In the genomic region with DNA sequence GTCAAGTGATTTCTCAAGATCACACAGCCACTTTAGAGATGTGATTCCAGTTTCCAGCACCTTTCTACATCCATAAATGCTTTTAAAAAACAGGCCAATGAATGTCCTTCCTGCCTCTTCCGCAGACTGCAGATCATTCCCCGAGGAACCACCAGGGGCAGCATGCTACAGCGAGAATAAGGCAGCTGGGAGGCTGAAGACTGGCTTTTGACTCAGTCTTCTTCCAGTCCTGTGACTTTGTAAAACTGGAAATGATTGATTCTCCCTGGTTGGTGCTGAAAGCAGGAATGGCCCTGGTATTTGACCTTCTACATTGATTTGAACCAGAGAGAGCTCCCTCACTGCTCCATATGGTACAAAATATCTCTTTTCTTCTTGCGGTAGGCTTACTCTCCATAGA, we compare ENCODE assay signal across 8 mouse cellular contexts. TPM values are rescaled to one million over a fixed set of nuclear protein-coding genes. Genes with fewer than 3 reads are reported as not detected.
DNase-seq lines count a peak whose midpoint lies in the region; ATAC-seq and TF ChIP-seq lines count a peak whose summit lies in the region.

No protein-coding gene starts in this region.

- TF ChIP-seq EP300 in MEL (IDR thresholded peaks at IDR 0.05; ENCODE audit: low read depth in 1 of 2, low read length in 2 of 2), result no peak

- peak; percentile 91 for TF ChIP-seq RAD21 in MEL (IDR thresholded peaks at IDR 0.05; ENCODE audit: low read depth, low read length)

- peaks cover 0 to 9% of the 10 kb centered on the region in 2 experiments; a peak in 2 of 4 replicates for H3K36me3 ChIP-seq in MEL (ENCODE audit: control insufficient read depth in 1 of 2, insufficient read depth in 2 of 2, low read length in 2 of 2)
- H3K36me3 ChIP-seq in heart, embryonic 10.5 days, result no peaks in the 10 kb centered on the region
- H3K36me3 ChIP-seq in liver, embryonic 15.5 days (replicated peaks), result no peaks in the 10 kb centered on the region

- peak; percentile 71 for ATAC-seq in liver, embryonic 15.5 days (ENCODE audit: insufficient read depth)

- no peak overlapping the region for H3K27ac ChIP-seq in MEL (ENCODE audit: control insufficient read depth, low read depth, low read length)
- no peak overlapping the region for H3K27ac ChIP-seq in heart, embryonic 10.5 days
- H3K27ac ChIP-seq in liver, embryonic 15.5 days (replicated peaks), result peak overlapping the region; percentile 4; the same call in 1 of the 2 replicates

- H3K9ac ChIP-seq in MEL (ENCODE audit: control insufficient read depth, low read depth, low read length, poor library complexity, severe bottlenecking), result no peak overlapping the region
- H3K9ac ChIP-seq in liver, embryonic 15.5 days, result no peak overlapping the region

- peaks cover 4 to 8% of the 10 kb centered on the region in 2 experiments for H3K4me1 ChIP-seq in MEL (ENCODE audit: control insufficient read depth in 1 of 2, insufficient read depth in 2 of 2, low read length in 2 of 2)
- no peaks in the 10 kb centered on the region for H3K4me1 ChIP-seq in heart, embryonic 10.5 days
- peaks cover 34% of the 10 kb centered on the region for H3K4me1 ChIP-seq in liver, embryonic 15.5 days (replicated peaks)

- H3K27me3 ChIP-seq in MEL (ENCODE audit: control insufficient read depth in 1 of 2, insufficient read depth in 2 of 2, low read length in 2 of 2), result no peaks in the 10 kb centered on the region
- no peaks in the 10 kb centered on the region for H3K27me3 ChIP-seq in heart, embryonic 10.5 days (ENCODE audit: insufficient read depth, poor library complexity, severe bottlenecking)
- no peaks in the 10 kb centered on the region for H3K27me3 ChIP-seq in liver, embryonic 15.5 days

- DNase-seq in layer of hippocampus, postnatal 10 days (ENCODE audit: low spot score in 2 of 2), result peak; percentile 43 to 48
- DNase-seq in layer of hippocampus, adult 8-10 months (ENCODE audit: low spot score in 2 of 2), result no peak
- peak; percentile 83 for DNase-seq in MEL (ENCODE audit: low read depth, low spot score)
- peak; percentile 71 for DNase-seq in c-Kit-negative CD71-positive TER-119-positive erythroid progenitor cells, embryonic 14.5 days (ENCODE audit: low read depth, low spot score)
- DNase-seq in heart, embryonic 10.5 days (ENCODE audit: low spot score), result peak; percentile 84
- DNase-seq in right cerebral cortex, postnatal 4 days, result peak; percentile 47
- no peak for DNase-seq in frontal cortex, postnatal 10 days (ENCODE audit: low spot score in 2 of 2)

- H3K4me2 ChIP-seq in liver, embryonic 15.5 days, result no peak overlapping the region

- peak; percentile 87 to 92 (median 91) for TF ChIP-seq CTCF in MEL (IDR thresholded peaks at IDR 0.05 in 2 of 3, conservative IDR thresholded peaks at IDR 0.05 in 1 of 3; ENCODE audit: control insufficient read depth in 1 of 3, insufficient read depth in 1 of 3, low read depth in 2 of 3, low read length in 3 of 3, poor library complexity in 1 of 3, severe bottlenecking in 1 of 3)

- H3K9me3 ChIP-seq in MEL (replicated peaks; ENCODE audit: insufficient read depth, low read length), result no peaks in the 10 kb centered on the region
- H3K9me3 ChIP-seq in heart, embryonic 10.5 days, result no peaks in the 10 kb centered on the region
- no peaks in the 10 kb centered on the region for H3K9me3 ChIP-seq in liver, embryonic 15.5 days (replicated peaks)

- H3K79me2 ChIP-seq in MEL (ENCODE audit: control insufficient read depth, insufficient read depth, low read length, poor library complexity), result no peaks in the 10 kb centered on the region; the same call in 1 of the 2 replicates

- no peak for TF ChIP-seq POLR2A in MEL (IDR thresholded peaks at IDR 0.05; ENCODE audit: control insufficient read depth in 1 of 2, insufficient read depth in 1 of 2, low read depth in 1 of 2, low read length in 2 of 2, poor library complexity in 1 of 2)

- WGBS in heart, embryonic 10.5 days, result 30% methylated on average over 4 of the region's 4 CpGs
- 33% methylated on average over 4 of the region's 4 CpGs for WGBS in liver, embryonic 15.5 days (ENCODE audit: insufficient replicate concordance)

- no peak overlapping the region for H3K4me3 ChIP-seq in MEL (ENCODE audit: control insufficient read depth in 1 of 2, insufficient read depth in 1 of 2, low read depth in 2 of 2, low read length in 2 of 2)
- H3K4me3 ChIP-seq in heart, embryonic 10.5 days, result no peak overlapping the region
- H3K4me3 ChIP-seq in liver, embryonic 15.5 days (replicated peaks), result no peak overlapping the region

TF ChIP-seq in MEL, 35 proteins besides CTCF, POLR2A, EP300 and RAD21:
- TF ChIP-seq ZNF384 (IDR thresholded peaks at IDR 0.05; ENCODE audit: low read depth, low read length) (peak; percentile 24; the same call in 1 of the 2 replicates), GABPA (IDR thresholded peaks at IDR 0.05; ENCODE audit: low read depth, low read length) (no peak), CHD2 (IDR thresholded peaks at IDR 0.05; ENCODE audit: low read length) (no peak), POLR2AphosphoS2 (IDR thresholded peaks at IDR 0.05; ENCODE audit: low read length) (no peak), ELF1 (IDR thresholded peaks at IDR 0.05; ENCODE audit: low read depth, low read length) (peak; percentile 48; the same call in 1 of the 2 replicates), SMC3 (IDR thresholded peaks at IDR 0.05; ENCODE audit: low read depth, low read length) (peak; percentile 85), ZC3H11A (IDR thresholded peaks at IDR 0.05; ENCODE audit: low read depth, low read length) (peak; percentile 82), USF2 (IDR thresholded peaks at IDR 0.05; ENCODE audit: borderline replicate concordance in 1 of 2, insufficient read depth in 1 of 2, low read depth in 1 of 2, low read length in 2 of 2) (no peak), ZKSCAN1 (IDR thresholded peaks at IDR 0.05; ENCODE audit: low read depth, low read length) (no peak), ZMIZ1 (IDR thresholded peaks at IDR 0.05; ENCODE audit: low read depth, low read length) (no peak), NRF1 (IDR thresholded peaks at IDR 0.05; ENCODE audit: insufficient read depth, low read depth, low read length, poor library complexity, severe bottlenecking) (no peak), RCOR1 (IDR thresholded peaks at IDR 0.05; ENCODE audit: low read depth, low read length) (no peak)

RNA-seq across cellular contexts. Expression of gene Dennd4a, which starts 26.3 kb away (rescaled TPM):
- 10 to 100 TPM; 44.1 to 45.8 TPM for total RNA-seq in layer of hippocampus, postnatal 10 days (2021)
- total RNA-seq in layer of hippocampus, adult 8-10 months (2022), result 10 to 100 TPM; 43.4 to 53.1 (median 50.3) TPM
- total RNA-seq in MEL (2012; rRNA removed), result 7.7 and 12.1 TPM in 2 replicates
- polyA plus RNA-seq in MEL (2012; ENCODE audit: insufficient read depth in 1 of 2, insufficient read length in 2 of 2, low read depth in 1 of 2, low replicate concordance in 2 of 2, missing spikeins in 1 of 2), result 10 to 100 TPM; 24.9 to 74.8 TPM
- 7.3 and 7.8 TPM in 2 replicates for polyA plus RNA-seq in heart, embryonic 10.5 days (2016; fragmentation: Nextera tagmentation; extraction: Ambion mirVana)
- 34.2 and 41.6 TPM in 2 replicates for polyA plus RNA-seq in liver, embryonic 15.5 days (2015; fragmentation: Nextera tagmentation; extraction: Ambion mirVana)

RNA-seq across cellular contexts. Expression of gene Rab11a, which starts 47.3 kb away (rescaled TPM):
- total RNA-seq in layer of hippocampus, postnatal 10 days (2021), result 100 to 1,000 TPM; 357 to 372 TPM
- 100 to 1,000 TPM; 232 to 262 (median 241) TPM for total RNA-seq in layer of hippocampus, adult 8-10 months (2022)
- total RNA-seq in MEL (2012; rRNA removed), result 93.7 and 114 TPM in 2 replicates
- polyA plus RNA-seq in MEL (2012; ENCODE audit: insufficient read depth in 1 of 2, insufficient read length in 2 of 2, low read depth in 1 of 2, low replicate concordance in 2 of 2, missing spikeins in 1 of 2), result 100 to 1,000 TPM in 1 of 2 experiments, not detected in 1; 212 TPM
- polyA plus RNA-seq in heart, embryonic 10.5 days (2016; fragmentation: Nextera tagmentation; extraction: Ambion mirVana), result 318 and 342 TPM in 2 replicates
- 192 and 214 TPM in 2 replicates for polyA plus RNA-seq in liver, embryonic 15.5 days (2015; fragmentation: Nextera tagmentation; extraction: Ambion mirVana)

Comparison
In these comparisons a context has a peak if more than half of its experiments do, and no peak if none do; other contexts are left out.
1. DNase-seq: peak in layer of hippocampus, postnatal 10 days (2 of 2), MEL (single experiment), c-Kit-negative CD71-positive TER-119-positive erythroid progenitor cells, embryonic 14.5 days (single experiment), heart, embryonic 10.5 days (single experiment) and right cerebral cortex, postnatal 4 days (single experiment); none in layer of hippocampus, adult 8-10 months (0 of 2) and frontal cortex, postnatal 10 days (0 of 2).